Mouse (Mus musculus) fat pad, adult 2 months (tissue): Measurements from ENCODE around the gene Cxcr2.
"Not testable (repeated sequence)": the region's sequence is repeated elsewhere in the genome, so short reads cannot be mapped to it uniquely, and the experiment has no call there.

Experiments used
- DNase-seq: peaks from one replicate; pipeline ENCODE4 v3.0.0-alpha.2; 2011; ENCODE audit warnings: low read depth, low spot score; ENCODE audit errors: extremely low read depth

Gene Cxcr2

GRCm38 (mm10) chr1:74135326-74135950 lies 18.4 kb upstream of the Cxcr2 start:
- no peak for DNase-seq

- DNase-seq = no peak
These were observed 14.4 kb upstream of the Cxcr2 start for GRCm38 (mm10) chr1:74139415-74139814.

DNA sequence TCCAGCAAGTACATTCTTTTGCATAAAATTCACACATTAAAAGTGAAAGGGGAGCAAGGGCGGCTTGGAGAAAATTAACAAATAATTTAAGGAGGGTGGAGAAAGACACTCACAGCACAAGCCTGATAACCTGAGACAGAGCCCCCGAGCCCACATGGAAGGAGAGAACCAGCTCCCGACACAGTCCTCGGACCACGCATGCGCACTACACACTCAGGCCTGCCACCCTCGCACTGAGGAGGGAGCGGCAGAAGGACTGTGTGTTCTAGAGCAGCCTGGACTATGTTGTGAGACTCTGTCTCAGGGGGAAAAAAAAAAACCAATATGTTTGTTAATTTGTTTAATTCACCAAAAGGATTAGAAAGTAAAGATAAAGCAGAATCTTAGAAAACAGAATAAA lies 12.0 kb upstream of the Cxcr2 start:
- no peak for DNase-seq

DNA sequence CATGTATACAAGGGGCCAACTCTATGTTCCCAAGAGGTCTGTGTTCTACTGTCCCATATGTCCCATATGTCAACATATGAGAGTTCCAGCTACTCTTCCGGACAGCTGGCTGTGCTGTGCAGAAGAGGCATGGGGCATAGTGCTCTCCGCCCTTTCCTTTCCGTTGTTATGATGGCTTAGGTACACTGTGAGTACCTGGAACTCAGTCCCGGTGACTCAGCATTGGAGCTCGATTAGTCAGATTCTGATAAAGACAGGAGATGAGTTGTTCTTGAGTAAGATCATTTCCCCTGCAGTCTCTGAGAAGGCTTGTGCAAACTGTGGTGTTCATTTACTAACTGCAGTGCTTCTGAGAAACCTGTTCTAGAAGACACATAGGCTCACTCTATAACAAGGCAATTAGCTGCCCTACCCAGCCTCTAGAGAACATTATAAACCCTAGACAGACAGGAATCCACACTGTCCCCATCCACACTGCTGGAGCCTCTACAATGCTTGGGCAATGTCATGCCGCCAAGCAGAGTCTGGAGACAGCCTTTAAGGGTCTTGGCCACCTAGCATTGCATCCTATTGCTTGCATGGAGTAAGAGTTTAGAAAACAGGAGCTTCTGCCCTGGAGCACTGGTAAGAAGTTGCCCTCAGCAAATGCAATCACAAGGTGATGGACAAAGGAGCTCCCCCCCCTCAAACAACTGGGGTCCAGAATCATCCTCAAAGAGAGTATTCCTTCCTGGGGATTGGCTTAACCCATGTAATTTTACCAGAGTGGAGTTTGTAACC lies 4.5 kb upstream of the Cxcr2 start:
- DNase-seq = no peak

- DNase-seq = no peak
These were observed 3.7 kb upstream of the Cxcr2 start for GRCm38 (mm10) chr1:74150101-74150500.

GRCm38 (mm10) chr1:74151091-74151490 lies 2.7 kb upstream of the Cxcr2 start:
- DNase-seq = no peak

GRCm38 (mm10) chr1:74155435-74156012 lies 1.7 kb downstream of the Cxcr2 start:
- no peak for DNase-seq

- no peak for DNase-seq
These were observed 2.7 kb downstream of the Cxcr2 start for GRCm38 (mm10) chr1:74156381-74156910.

DNA sequence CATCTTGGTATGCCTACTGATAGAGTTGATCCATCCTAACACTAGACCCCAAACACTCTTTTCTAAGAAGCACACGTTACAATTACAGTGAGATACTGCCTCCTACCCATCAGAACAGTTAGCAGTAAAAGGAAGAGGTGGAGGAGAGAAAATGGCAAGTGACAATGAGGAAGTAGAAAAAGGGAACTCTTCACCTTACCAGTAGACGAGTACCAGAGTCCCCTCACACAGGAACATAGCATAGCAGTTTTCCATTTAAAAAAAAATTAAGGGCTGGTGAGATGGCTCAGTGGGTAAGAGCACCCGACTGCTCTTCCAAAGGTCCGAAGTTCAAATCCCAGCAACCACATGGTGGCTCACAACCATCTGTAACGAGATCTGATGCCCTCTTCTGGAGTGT lies 5.8 kb downstream of the Cxcr2 start:
- not testable (repeated sequence) for DNase-seq

- DNase-seq = no peak
These were observed 6.2 kb downstream of the Cxcr2 start for GRCm38 (mm10) chr1:74160036-74160435.

DNA sequence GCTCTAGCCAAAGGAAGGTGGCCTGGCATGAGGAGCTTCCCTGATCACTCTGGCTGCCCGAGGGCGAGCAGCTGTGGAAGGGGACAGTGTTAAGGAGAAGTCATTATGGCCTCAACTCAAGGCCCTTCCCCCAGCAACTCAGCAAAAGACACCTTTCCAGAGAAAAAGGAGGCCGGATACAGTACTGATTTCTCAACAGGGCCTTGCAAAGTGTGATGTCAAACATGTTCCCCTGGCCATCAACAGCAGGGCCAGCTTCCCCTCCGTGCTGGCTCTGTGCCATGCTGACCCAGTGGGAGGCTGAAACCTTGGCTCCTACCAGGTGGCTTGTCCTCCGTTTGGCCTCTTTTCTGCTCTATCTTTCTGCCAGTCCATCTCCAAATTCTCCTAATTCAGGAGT lies 13.3 kb downstream of the Cxcr2 start:
- no peak for DNase-seq

DNA sequence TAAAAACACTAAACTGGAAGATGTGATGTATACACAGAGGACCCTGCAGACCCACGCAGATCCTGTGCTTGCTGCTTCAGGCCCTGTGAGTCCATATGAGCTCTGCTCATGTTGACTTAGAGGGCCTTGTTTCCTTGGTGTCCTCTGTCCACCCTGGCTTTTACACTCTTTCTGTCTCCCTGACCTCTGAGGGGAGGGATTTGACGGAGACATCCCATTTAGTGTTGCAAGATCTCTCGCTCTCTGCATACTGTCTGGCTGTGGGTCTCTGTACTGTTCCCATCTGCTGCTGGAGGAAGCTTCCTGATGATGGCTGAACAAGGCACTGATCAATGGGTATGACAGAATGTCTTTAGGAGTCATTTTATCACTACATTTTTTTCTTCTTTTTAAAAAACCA lies 15.9 kb downstream of the Cxcr2 start:
- DNase-seq = no peak

DNA sequence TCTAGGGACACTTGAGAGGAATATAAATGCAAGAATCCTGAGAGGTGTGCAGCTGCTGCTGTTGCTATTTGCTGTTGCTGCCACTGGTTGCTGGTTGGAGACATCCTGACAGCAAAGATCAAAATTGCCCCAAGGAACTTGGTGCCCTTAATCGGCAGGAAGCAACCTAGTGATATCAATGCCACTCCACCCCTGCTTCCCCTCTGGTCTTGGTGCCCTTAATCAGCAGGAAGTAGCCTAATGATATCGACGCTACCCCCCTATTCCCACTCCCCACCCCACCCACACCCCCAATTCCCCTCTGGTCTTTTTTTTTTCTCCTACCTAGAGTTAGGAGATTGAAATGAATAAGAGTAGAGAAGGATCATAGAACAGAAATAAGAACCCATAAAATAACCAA lies 18.9 kb downstream of the Cxcr2 start:
- no peak for DNase-seq

- no peak for DNase-seq
These were observed 21.9 kb downstream of the Cxcr2 start for GRCm38 (mm10) chr1:74175731-74176130.

GRCm38 (mm10) chr1:74178618-74179017 lies 24.8 kb downstream of the Cxcr2 start:
- DNase-seq = no peak

GRCm38 (mm10) chr1:74179624-74180408 lies 26.0 kb downstream of the Cxcr2 start:
- no peak for DNase-seq

GRCm38 (mm10) chr1:74181462-74181861 lies 27.7 kb downstream of the Cxcr2 start:
- no peak for DNase-seq

- no peak for DNase-seq
These were observed 29.2 kb downstream of the Cxcr2 start for GRCm38 (mm10) chr1:74183006-74183405.

GRCm38 (mm10) chr1:74190471-74190870 lies 36.7 kb downstream of the Cxcr2 start:
- DNase-seq = peak; percentile 13

GRCm38 (mm10) chr1:74192711-74193110 lies 38.9 kb downstream of the Cxcr2 start:
- DNase-seq = peak; percentile 11

GRCm38 (mm10) chr1:74194445-74194844 lies 40.7 kb downstream of the Cxcr2 start, which contains the start of gene Cxcr1:
Gene Cxcr1 (minus strand): TSS chr1:74194631.
- no peak for DNase-seq
